Mouse (Mus musculus): ENCODE measurements around the gene Fbxl2.
A peak's percentile ranks its signal among the peaks of the same experiment; 100 is the strongest.
"Not testable (repeated sequence)": the region's sequence is repeated elsewhere in the genome, so short reads cannot be mapped to it uniquely, and the experiment has no call there.

Fbxl2 gene

GRCm38 (mm10) chr9:114046028-114046427 lies at the start of gene Fbxl2:
Gene Fbxl2 (minus strand): TSS chr9:114046191.
- no peak for DNase-seq (ENCODE audit: low read depth, low spot score)

- no peak for DNase-seq (ENCODE audit: low read depth, low spot score)
These were observed 48.9 kb upstream of the Fbxl2 start for GRCm38 (mm10) chr9:114094854-114095253.

- peak; percentile 34 for DNase-seq (ENCODE audit: low read depth, low spot score)
These were observed 46.2 kb upstream of the Fbxl2 start for GRCm38 (mm10) chr9:114092188-114092587.

GRCm38 (mm10) chr9:114088885-114089284 lies 42.9 kb upstream of the Fbxl2 start:
- not testable (repeated sequence) for DNase-seq (ENCODE audit: low read depth, low spot score)

- DNase-seq (ENCODE audit: low read depth, low spot score) = no peak
These were observed 41.3 kb upstream of the Fbxl2 start for GRCm38 (mm10) chr9:114087106-114087815.

- no peak for DNase-seq (ENCODE audit: low read depth, low spot score)
These were observed 40.4 kb upstream of the Fbxl2 start for GRCm38 (mm10) chr9:114086422-114086821.

GRCm38 (mm10) chr9:114073681-114074080 lies 27.7 kb upstream of the Fbxl2 start:
- no peak for DNase-seq (ENCODE audit: low read depth, low spot score)

GRCm38 (mm10) chr9:114069372-114069771 lies 23.4 kb upstream of the Fbxl2 start:
- DNase-seq (ENCODE audit: low read depth, low spot score) = no peak

- no peak for DNase-seq (ENCODE audit: low read depth, low spot score)
These were observed 22.6 kb upstream of the Fbxl2 start for GRCm38 (mm10) chr9:114068494-114069053.

GRCm38 (mm10) chr9:114057090-114057796 lies 11.3 kb upstream of the Fbxl2 start, which contains the start of gene Susd5:
Gene Susd5 (plus strand): TSS chr9:114057140.
- no peak for DNase-seq (ENCODE audit: low read depth, low spot score)

- DNase-seq (ENCODE audit: low read depth, low spot score) = no peak
These were observed 6.9 kb upstream of the Fbxl2 start for GRCm38 (mm10) chr9:114052866-114053265.

- DNase-seq (ENCODE audit: low read depth, low spot score) = no peak
These were observed 6.0 kb upstream of the Fbxl2 start for GRCm38 (mm10) chr9:114052031-114052430.

- peak; percentile 15 for DNase-seq (ENCODE audit: low read depth, low spot score)
These were observed 4.8 kb upstream of the Fbxl2 start for GRCm38 (mm10) chr9:114050778-114051177.

GRCm38 (mm10) chr9:114050106-114050505 lies 4.1 kb upstream of the Fbxl2 start:
- DNase-seq (ENCODE audit: low read depth, low spot score) = no peak

GRCm38 (mm10) chr9:114046676-114047075 lies 685 bp upstream of the Fbxl2 start:
- no peak for DNase-seq (ENCODE audit: low read depth, low spot score)

- peak; percentile 40 for DNase-seq (ENCODE audit: low read depth, low spot score)
These were observed 1.5 kb downstream of the Fbxl2 start for GRCm38 (mm10) chr9:114044446-114044845.

GRCm38 (mm10) chr9:114042490-114042889 lies 3.5 kb downstream of the Fbxl2 start:
- no peak for DNase-seq (ENCODE audit: low read depth, low spot score)

GRCm38 (mm10) chr9:114040945-114041344 lies 5.0 kb downstream of the Fbxl2 start:
- no peak for DNase-seq (ENCODE audit: low read depth, low spot score)

GRCm38 (mm10) chr9:114026261-114026934 lies 19.6 kb downstream of the Fbxl2 start:
- peak; percentile 83 for DNase-seq (ENCODE audit: low read depth, low spot score)

GRCm38 (mm10) chr9:114025846-114026245 lies 20.1 kb downstream of the Fbxl2 start:
- DNase-seq (ENCODE audit: low read depth, low spot score) = no peak

GRCm38 (mm10) chr9:114025182-114025581 lies 20.8 kb downstream of the Fbxl2 start:
- DNase-seq (ENCODE audit: low read depth, low spot score) = no peak

- DNase-seq (ENCODE audit: low read depth, low spot score) = no peak
These were observed 23.9 kb downstream of the Fbxl2 start for GRCm38 (mm10) chr9:114022141-114022540.

All from CD4-positive, CD25-positive, alpha-beta regulatory T cell, adult 2 months (primary cell).